Mouse (Mus musculus): ENCODE data around the gene Rpl36.

The Rpl36 gene

DNA sequence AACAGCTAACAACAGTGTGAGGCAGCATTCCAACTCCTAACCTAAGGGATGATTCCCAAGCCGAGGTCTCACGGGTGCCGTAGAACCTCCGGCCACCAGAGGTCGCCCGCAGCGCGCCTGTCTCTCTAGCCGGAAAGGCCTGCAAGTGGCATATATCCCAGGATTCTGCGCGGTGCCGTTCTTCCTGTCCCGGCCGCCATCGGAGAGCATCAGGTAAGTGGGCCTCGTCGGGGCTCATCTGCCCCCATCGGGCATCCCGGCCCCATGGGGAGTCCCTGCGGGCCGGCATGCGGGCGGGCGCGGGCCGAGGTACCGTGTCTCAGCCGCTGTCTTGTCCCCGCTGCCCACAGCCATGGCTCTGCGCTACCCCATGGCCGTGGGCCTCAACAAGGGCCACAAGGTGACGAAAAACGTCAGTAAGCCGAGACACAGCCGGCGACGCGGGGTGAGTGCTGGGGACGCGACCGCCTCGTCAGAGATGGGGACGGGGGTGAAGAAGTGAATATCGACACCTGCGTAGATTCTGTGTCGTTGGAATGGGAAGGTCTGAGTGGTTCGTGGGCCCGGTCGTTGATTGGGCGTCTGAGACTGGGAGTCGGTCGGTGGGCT lies at the start of gene Rpl36:
Rpl36 (plus strand) TSS at position 181 of the 609 bp plus-strand sequence.
- in situ Hi-C loops (cut with MboI, MseI), result no loop called here

DNA sequence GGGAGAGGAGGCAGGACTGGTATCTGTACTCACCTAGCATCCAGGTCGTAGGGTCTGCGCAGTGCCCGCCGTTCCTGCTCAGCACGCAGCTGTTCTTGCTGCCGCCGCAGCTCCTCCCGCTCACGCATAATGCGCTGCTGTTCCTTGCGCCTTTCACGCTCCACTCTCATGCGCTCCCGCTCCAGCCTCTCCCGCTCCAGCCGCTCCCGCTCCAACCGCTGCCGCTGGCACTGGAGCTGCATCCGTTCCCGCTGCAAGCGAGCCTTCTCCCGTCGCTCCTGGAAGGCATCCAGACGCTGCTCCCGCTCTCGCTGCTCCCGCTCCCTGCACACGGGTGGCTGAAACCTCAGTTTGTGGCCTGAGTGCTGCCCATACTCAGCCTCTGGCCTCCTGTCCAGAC lies 46.9 kb upstream of the Rpl36 start:
- in situ Hi-C loops (cut with MboI, MseI), result no loop called here

DNA sequence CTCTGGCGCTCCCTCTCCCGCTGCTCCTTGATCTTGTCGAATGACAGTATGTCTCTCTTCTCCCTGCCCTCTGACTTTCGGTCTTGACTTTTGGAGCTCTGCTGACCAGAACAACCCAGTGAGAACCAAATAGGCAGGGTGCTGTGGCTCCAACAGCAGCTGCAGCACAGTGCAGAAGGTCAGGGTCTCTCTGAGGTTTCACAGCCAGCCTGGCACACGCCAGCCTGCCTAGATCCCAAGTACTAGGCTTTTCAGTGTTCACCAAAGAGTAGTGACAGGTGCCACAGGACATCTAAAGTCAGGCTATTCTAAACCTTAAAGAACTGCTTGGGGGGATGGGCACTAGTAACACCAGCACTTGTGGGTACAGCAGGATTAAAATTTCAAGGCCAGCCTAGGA lies 46.3 kb upstream of the Rpl36 start:
- in situ Hi-C loops (cut with MboI, MseI), result no loop called here

DNA sequence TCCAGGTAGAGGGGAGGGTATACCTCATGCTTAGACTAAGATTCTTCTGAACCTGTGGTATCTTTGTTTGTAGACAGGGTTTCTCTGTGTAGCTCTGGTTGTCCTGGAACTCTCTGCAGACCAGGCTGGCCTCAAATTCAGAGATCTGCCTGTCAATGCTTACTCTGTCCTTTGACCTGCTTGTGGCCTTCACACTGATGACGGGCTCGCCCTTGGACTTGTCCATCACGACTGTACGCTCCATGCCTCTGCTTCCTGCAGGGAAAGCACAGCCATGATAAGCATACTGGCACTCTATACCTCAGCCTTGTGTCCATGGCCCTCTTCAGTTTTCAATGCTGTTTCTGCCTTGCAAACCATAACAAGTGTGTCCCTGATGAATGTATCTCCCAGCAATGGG lies 45.8 kb upstream of the Rpl36 start:
- in situ Hi-C loops (cut with MboI, MseI), result no loop called here

DNA sequence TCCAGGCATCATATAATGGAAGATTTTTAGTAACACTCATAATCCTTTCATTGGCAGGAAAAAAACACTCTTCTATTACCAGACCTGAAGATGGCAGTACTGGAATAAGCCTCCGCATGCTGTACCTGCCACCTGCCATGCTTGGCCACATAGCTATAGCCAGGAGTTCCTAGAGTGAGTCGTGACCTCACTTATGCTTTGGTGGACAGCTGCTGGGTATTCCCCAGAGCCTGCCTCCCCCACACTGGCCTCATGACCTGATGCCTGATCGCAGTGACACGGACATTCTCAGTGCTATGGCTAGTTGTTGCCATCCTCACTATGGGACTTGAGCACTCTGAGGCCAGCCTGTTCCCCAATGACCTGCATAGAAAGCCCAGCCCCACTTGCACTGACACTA lies 42.9 kb upstream of the Rpl36 start:
- in situ Hi-C loops (cut with MboI, MseI), result no loop called here

DNA sequence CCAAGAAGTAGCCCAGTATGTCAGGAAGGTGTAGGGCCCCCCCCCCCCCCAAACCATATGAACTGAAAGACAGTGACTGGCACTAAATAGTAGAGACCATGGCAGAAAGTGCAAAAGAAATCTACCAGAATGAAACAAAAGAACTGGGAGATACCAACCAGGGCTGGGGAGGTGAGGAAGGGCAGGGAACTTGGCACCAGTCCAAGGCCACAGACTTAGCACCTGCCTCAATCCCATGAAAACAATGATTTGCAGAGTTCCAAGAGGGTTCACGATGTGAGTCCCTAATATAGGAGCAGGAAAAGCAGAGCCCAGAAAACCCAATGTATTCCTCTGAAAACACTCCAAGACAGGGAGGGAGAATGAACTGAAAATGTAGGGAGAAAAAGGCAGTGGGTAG lies 41.1 kb upstream of the Rpl36 start:
- in situ Hi-C loops (cut with MboI, MseI), result no loop called here

DNA sequence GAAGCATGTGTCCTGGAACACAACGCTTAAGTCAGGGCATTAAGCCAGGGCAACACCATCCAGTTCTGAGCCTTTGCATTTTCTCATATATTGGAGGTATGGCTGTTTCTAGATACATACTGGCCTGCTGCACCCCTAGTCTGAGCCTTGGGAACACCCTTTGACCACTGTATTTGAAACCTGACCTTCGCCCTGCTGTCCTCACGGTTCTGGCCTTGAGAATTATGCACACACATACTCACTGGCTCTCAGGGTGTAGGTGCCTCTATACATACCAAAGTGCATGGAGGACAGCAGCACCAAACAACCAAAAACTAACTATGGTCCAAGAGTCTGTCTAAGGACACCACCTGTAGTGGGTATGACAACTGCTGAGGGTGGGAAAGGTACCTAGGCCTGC lies 40.3 kb upstream of the Rpl36 start:
- in situ Hi-C loops (cut with MboI, MseI), result no loop called here

DNA sequence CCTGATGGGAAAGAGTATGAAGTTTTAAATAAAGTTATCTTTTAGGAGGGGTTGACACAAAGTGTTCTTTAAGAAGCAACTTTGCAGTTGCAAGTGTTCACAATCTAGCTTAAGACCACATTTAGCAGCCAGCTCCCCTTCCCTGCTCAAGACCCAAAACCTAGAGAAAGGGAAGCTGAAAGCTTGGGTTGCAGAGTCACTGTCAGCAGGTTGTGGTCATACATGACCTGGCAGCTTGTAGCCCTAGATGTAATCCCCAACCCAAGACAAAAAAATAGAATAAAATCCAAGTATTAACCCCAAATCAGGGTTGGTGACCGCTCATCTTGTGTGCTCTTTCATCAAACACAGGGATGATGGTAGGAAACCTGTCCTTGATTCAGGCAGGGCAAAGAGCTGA lies 30.1 kb upstream of the Rpl36 start:
- in situ Hi-C loops (cut with MboI, MseI), result loop anchor here (10.0 kb wide), 1 partner anchor 538 kb away; the partner anchor contains the start of gene Chaf1a

DNA sequence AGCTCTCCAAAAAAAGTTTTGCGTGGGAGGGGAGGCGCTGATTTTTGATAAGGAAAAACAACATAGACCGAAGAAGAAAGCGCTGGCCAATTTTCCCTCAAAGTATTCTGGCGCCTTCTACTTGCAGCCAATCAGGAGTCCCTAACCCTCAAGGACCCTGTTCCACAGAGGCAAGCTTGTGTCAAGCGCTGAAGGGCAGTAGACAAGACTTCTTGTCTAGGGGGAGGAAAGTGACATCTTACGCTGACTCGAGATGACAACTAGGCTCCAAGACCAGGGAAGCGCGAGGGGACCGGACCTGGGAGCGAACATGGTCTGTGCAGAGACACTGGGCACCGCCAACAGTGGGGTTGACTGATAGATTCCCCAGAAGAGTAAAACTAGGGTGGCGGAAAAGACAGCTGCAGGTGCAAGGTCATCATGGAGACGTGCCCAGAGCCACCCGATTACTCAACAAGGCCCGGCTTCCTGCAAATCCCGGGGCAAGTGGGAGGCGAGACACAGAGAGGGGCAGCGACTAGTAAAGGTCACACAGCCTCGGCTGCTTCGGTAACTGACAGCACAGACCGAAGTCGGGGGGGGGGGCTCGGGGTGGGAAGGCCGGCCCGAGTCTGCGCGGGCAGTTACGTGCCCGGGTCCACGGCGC lies 29.5 kb upstream of the Rpl36 start:
- in situ Hi-C loops (cut with MboI, MseI), result loop anchor here (10.0 kb wide), 1 partner anchor 539 kb away; the partner anchor contains the start of gene Chaf1a

DNA sequence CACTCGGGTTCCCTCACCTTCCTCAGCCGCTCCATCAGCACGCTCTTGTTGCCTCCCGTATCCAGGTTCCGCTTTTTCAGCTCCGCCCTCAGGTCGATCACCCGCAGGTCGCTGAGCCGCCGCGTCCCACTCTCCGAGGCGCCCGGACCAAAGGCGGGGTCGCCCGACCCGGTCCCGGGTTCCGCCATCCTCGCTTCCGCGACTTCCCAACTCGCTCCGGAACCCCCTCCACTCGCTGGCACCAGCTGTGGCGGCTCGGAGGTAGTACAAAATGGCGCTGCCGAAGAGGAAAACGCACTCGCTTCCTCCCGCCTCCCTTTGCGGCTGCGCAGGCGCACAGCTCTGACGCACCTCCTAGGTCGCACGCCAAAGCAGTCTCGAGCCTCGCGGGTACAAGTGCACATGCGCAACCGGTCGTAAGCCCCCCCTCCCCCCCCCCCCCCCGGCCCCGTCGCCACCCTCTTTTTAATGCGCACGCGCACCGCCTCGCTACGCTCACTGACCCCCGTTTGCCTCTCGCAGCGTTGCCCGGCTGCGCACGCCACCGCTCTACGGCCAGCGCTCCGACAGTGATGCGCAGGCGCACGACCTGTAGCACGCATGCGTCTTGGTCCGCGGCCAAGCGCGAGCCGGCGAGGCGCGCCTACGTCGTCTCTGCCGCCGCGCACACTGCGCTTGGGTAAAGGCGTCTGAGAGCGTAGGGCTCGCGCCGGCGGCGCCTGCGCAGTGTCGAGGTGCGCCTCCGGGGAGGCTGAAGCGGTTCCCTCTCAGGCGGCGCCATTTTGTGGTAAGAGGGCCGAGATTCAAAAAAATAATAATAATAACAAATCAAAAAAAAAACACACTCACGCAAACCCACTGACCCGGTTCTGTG lies 28.7 kb upstream of the Rpl36 start, which contains the start of the genes Safb2 and Safb:
Safb2 (minus strand) TSS at position 329 of the 874 bp plus-strand sequence.
Safb (plus strand) TSS at position 569 of the 874 bp plus-strand sequence.
- in situ Hi-C loops (cut with MboI, MseI), result loop anchor here (10.0 kb wide), 1 partner anchor 540 kb away; the partner anchor contains the start of gene Chaf1a

DNA sequence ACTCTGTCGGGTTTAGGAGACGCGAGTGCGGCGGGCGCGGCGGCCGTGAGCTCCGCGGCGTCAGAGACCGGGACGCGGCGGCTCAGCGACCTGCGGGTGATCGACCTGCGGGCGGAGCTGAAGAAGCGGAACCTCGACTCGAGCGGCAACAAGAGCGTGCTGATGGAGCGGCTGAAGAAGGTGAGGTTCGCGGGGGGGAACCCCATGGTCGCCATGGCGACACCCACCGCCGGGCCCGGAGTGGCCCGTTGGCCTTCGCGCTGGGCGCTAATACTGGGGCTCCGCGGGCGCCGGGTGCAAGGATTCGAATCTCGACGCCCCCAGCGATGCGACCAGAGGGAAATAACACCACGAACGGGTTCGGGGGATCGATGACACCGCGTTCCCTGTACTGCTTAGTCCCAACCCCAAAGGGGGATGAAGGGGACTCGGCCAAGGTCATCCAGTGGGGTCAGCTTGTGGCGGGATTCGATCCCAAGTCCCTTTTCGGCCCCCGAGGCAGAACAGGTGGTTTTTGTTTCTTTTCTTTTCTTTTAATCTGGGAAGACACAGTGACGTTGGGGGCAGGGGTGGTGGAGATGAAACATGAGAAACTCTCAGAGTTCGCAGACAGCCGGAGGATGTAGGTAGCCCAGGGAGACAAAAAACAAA lies 27.9 kb upstream of the Rpl36 start:
- in situ Hi-C loops (cut with MboI, MseI), result loop anchor here (10.0 kb wide), 1 partner anchor 540 kb away; the partner anchor contains the start of gene Chaf1a

DNA sequence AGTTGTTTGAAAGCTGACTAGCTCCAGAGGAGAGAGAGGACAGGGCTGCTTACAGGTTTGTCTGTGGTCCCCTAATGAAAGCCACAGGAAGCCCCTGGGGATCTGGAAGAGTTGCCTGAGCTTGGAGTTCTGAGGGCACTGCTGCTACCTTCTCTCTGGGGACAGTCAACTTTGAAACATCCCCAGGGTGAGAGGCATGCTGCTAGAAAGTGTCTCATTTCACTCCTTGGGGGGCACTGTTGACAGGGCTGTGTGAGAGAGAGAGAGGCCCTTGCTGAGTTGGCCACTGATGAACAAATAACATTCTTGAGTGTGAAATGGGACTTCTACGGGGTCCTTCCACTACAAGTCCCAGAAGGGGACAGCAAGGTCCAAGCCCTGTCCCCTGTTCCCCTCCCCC lies 25.4 kb upstream of the Rpl36 start:
- in situ Hi-C loops (cut with MboI, MseI), result loop anchor here (10.0 kb wide), 1 partner anchor 543 kb away; the partner anchor contains the start of gene Chaf1a

DNA sequence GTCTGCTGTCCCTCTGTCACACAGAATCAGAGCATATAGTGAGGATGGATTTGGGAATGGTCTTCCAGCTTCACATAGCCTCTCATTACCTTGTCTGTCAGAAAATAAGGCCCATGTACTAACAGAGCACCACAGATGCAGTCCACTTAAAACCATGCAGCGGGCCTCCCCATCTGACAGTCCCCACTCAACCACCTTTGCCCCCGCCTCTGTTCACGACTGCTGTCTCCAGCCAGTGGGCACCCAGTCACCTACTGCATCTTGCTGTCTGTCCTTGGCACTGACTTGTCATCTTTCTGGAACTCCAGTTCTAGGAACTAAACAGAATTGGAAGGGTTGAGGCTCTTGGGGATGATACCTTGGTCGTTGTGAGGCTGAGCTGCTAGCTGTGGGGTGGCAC lies 24.3 kb upstream of the Rpl36 start:
- in situ Hi-C loops (cut with MboI, MseI), result loop anchor here (10.0 kb wide), 1 partner anchor 544 kb away; the partner anchor contains the start of gene Chaf1a

DNA sequence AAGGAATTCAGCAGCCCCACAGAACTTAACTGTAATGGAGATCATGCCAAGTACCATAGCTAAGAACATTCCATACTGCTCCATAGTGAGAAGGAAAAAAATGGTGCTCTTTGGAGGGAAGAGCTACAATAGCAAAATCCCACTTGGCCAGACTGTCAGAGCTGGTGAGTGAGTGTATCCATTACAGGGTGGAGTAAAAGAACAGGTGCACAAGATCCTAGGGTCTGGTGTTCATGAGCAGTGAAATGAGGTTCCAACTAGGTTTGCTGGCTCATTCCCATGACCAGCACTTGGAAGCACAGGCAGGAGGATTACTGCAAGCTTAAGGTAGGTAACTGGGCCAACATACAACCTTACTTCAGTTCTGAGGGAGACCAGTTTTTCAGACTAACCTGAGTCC lies 20.7 kb upstream of the Rpl36 start:
- in situ Hi-C loops (cut with MboI, MseI), result no loop called here

DNA sequence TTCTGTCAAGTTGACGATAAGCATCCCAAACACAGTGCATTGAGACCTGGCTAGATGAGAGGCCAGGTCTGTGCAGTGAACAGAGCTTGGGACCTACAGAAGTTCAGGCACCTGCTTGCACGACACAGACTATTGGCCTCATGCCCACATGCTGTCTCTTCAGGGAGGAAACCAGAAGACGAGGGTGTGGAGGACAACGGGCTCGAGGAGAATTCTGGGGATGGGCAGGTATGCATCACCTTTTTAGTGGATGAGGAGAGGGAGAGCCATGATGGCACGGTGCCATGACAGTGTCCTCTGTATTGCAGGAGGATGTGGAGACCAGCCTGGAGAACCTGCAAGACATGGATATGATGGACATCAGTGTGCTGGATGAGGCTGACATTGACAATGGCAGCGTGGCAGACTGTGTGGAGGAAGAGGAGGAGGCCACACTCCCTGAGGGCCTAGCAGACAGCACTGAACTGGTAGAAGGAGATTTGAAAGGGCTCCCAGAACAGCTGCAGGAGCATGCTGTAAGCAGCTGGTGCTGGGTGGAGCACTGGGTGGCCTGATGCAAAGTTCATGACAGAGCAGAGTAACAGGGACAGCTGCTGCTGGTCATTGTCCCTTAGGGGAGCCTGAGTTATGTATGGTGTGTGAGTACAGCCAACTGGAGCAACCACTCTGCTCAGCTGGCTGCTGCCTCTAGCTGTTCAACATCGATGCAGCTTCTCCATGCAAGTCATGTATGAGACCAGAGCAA lies 19.5 kb upstream of the Rpl36 start:
- in situ Hi-C loops (cut with MboI, MseI), result no loop called here

DNA sequence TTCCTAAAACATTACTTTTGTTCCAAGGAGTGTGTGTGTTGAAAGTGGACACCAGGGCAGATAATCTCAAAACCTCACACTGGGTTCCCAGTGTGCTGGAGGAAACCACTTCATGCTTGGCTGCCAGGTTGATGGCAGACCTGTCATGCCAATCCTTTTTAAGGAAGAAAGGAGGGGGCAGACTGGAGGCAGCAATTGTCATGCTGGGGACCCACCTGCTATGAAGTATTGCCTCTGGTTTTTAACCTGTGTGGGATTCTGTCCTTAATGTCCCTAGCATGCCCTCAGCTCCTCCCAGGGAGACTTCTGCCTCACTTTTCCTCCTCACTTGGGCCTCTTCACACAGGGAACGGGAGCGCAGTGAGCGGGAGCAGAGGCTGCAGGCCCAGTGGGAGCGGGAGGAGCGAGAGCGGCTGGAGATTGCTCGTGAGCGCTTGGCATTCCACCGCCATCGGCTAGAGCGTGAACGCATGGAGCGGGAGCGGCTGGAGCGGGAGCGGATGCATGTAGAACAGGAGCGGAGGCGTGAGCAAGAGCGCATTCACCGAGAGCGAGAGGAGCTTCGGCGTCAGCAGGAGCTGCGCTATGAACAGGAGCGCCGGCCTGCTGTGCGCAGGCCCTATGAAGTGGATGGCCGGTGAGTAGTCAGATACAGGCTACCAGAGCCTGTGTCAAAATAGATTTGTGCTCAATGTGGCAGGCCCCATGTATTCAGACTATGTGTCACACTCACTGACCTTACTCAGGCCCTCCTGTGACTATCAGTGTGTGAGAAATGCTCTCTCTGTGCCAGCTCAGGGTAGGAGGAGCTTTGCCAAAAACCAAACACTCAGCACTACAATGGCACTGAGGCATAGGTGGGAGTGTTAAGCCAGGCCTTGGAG lies 9.8 kb upstream of the Rpl36 start:
- in situ Hi-C loops (cut with MboI, MseI), result no loop called here

DNA sequence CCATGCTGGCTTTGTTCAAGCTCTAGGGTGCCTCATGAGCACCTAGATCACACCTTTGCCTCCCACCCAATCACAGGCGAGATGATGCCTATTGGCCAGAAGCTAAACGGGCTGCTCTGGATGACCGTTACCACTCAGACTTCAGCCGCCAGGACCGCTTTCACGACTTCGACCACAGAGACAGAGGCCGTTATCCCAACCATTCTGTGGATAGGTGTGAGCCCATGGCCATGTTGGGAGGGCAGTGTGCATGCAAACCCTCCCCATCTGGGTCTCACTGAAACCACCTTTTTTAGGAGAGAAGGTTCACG lies 9.2 kb upstream of the Rpl36 start:
- in situ Hi-C loops (cut with MboI, MseI), result no loop called here

DNA sequence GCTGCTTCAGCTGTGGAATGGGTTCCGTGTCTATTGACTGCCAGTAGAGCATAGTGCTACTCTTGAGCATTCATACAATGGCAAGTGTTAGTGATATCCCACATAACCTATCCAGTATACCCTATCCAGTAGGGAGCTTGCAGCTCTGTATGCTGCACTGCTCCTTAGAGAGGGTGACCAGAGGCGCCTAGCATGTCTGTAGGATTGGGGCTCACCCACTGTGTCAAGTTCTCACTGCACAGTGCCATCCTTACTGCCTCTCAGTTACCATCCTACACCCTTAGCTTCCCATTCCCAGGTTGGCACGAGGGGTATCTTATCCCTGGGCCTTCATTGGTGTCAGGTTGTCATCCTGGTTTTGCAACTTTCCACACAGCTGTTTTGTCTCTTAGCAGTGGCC lies 8.8 kb upstream of the Rpl36 start:
- in situ Hi-C loops (cut with MboI, MseI), result no loop called here

DNA sequence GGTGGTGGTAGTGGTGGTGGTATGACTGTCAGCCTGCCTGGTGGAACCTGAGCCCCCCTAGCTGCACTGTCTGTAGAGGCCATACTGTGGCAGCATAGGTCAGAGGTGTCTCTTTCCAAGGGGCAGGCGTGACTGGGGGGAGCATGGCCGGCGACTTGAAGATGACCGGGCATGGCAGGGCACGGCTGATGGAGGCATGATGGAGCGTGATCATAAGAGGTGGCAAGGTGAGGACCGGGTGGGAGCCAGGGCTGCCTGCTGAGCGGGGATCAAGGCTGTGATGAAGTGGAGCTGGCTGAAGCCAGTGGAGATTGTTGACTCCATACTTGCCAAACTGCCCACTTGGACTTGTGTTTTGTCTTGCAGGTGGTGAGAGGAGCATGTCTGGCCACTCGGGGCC lies 7.8 kb upstream of the Rpl36 start:
- in situ Hi-C loops (cut with MboI, MseI), result no loop called here

DNA sequence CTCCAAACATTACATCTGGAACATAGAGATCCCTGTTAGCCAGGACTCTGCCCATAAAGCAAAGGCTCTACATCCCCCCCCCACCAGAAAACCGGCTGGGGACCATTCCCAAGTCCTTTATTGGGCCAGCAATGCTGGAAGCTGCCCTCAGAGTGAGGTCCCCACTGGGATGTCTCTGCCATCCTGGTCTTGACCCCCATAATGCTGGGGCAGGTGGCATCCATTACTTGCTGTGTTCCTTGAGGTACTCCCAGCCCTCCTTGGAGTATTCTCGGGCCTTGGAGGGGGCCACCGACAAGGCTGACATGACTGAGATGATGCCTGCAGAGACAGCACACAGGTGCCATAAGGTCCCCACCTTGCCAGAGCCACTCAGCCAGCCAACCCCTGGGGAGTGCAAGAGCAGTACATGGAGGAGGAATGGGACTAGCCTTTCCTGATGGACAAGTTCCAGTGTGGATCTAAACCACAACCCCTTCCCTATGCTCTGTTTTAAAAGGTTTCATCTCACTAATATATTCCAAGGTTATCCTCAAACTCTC lies 5.6 kb upstream of the Rpl36 start:
- in situ Hi-C loops (cut with MboI, MseI), result no loop called here

Data from regulatory T cell (primary cell).